In genomic region chr5:108659698-108660631, GRCm38 (mm10) we compare ENCODE assay signal across 8 mouse cellular contexts. TPM values are rescaled to one million over a fixed set of nuclear protein-coding genes. Genes with fewer than 3 reads are reported as not detected.
DNase-seq lines count a peak whose midpoint lies in the region; ATAC-seq lines count a peak whose summit lies in the region.

TSS of gene Idua (plus strand) at chr5:108660331.

- peak within 1 kb of the TSS; percentile 93 for H3K9ac ChIP-seq in heart, embryonic 11.5 days (ENCODE audit: low read depth, low read length)
- peak within 1 kb of the TSS; percentile 88 for H3K9ac ChIP-seq in midbrain, embryonic 15.5 days

- DNase-seq in retina, embryonic 14.5 days (ENCODE audit: low spot score), result peak; percentile 11
- no peak for DNase-seq in retina, postnatal 1 day
- peak; percentile 24 for DNase-seq in brain, adult 2 months (ENCODE audit: low read depth, low spot score)
- peak; percentile 51 to 80 for DNase-seq in kidney, postnatal 25 days
- no peak for DNase-seq in right cerebral cortex, adult 2 months (ENCODE audit: low spot score in 2 of 2)
- DNase-seq in adipocyte (ENCODE audit: low spot score), result no peak

- no peaks in the 10 kb centered on the region for H3K9me3 ChIP-seq in heart, embryonic 11.5 days (replicated peaks; ENCODE audit: control insufficient read depth, low read length)
- H3K9me3 ChIP-seq in midbrain, embryonic 15.5 days, result no peaks in the 10 kb centered on the region

- peak within 1 kb of the TSS; percentile 79 for H3K4me3 ChIP-seq in heart, embryonic 11.5 days (ENCODE audit: low read depth, low read length)
- peak within 1 kb of the TSS; percentile 76 for H3K4me3 ChIP-seq in midbrain, embryonic 15.5 days

- peaks cover under 1% of the 10 kb centered on the region; the same call in 1 of the 2 replicates for H3K36me3 ChIP-seq in heart, embryonic 11.5 days (ENCODE audit: control insufficient read depth, insufficient read depth, low read length)
- H3K36me3 ChIP-seq in midbrain, embryonic 15.5 days (replicated peaks), result 0 out of 2 replicates have a peak, but pooled peaks cover 3% of the 10 kb centered on the region

- WGBS in heart, embryonic 11.5 days (ENCODE audit: insufficient replicate concordance), result 10% methylated on average over 24 of the region's 24 CpGs
- 9% methylated on average over 24 of the region's 24 CpGs for WGBS in midbrain, embryonic 15.5 days

- no peak within 1 kb of the TSS for H3K27ac ChIP-seq in heart, embryonic 11.5 days (ENCODE audit: low read depth, low read length)
- H3K27ac ChIP-seq in midbrain, embryonic 15.5 days, result peak within 1 kb of the TSS; percentile 54

- no peaks in the 10 kb centered on the region for H3K27me3 ChIP-seq in heart, embryonic 11.5 days (ENCODE audit: control insufficient read depth, insufficient read depth, low read length)
- peaks cover 4% of the 10 kb centered on the region; the same call in 1 of the 2 replicates for H3K27me3 ChIP-seq in midbrain, embryonic 15.5 days (replicated peaks)

- peaks cover 6% of the 10 kb centered on the region for H3K4me1 ChIP-seq in heart, embryonic 11.5 days (ENCODE audit: control insufficient read depth, insufficient read depth, low read length)
- peaks cover 31% of the 10 kb centered on the region for H3K4me1 ChIP-seq in midbrain, embryonic 15.5 days

- H3K4me2 ChIP-seq in heart, embryonic 11.5 days, result peak within 1 kb of the TSS; percentile 98
- H3K4me2 ChIP-seq in midbrain, embryonic 15.5 days, result peak within 1 kb of the TSS; percentile 81

- ATAC-seq in heart, embryonic 11.5 days (replicated peaks; ENCODE audit: insufficient number of reproducible peaks, low FRiP score, low TSS enrichment), result peak; percentile 3
- ATAC-seq in midbrain, embryonic 15.5 days (replicated peaks), result peak; percentile 57

RNA-seq across cellular contexts. Expression of gene Idua, which starts in this region (rescaled TPM):
- polyA plus RNA-seq in heart, embryonic 11.5 days (2014; fragmentation: Nextera tagmentation; extraction: Ambion mirVana), result 14.4 and 15.2 TPM in 2 replicates
- polyA plus RNA-seq in midbrain, embryonic 15.5 days (2015; fragmentation: Nextera tagmentation; extraction: Ambion mirVana), result 12.1 and 15.9 TPM in 2 replicates

Comparison
In these comparisons a context has a peak if more than half of its experiments do, and no peak if none do; other contexts are left out.
1. DNase-seq: peak in retina, embryonic 14.5 days (single experiment), brain, adult 2 months (single experiment) and kidney, postnatal 25 days (2 of 2); none in retina, postnatal 1 day (single experiment), right cerebral cortex, adult 2 months (0 of 2) and adipocyte (single experiment).